Mouse (Mus musculus): Measurements from ENCODE around the gene Nipsnap3b. TPM values are rescaled to one million over a fixed set of nuclear protein-coding genes. Genes with fewer than 3 reads are reported as not detected.

Gene Nipsnap3b
- total RNA-seq, 2 experiments from 2014 or later, result 49.2 to 56.3 TPM

- no peak for ATAC-seq (replicated peaks; ENCODE audit: low FRiP score, low TSS enrichment, poor library complexity, severe bottlenecking)
Observed at GRCm38 (mm10) chr4:53062301-53063008, 50.8 kb downstream of the Nipsnap3b start.

Other genes starting within 250 kb of the Nipsnap3b start
- not detected in 2 replicates for gene Olfr275, start 197.3 kb upstream of the Nipsnap3b start, total RNA-seq (2014; fragmentation: Nextera tagmentation)
- not detected in 2 replicates for gene Olfr275, start 197.3 kb upstream of the Nipsnap3b start, total RNA-seq (2017)
- not detected in 2 replicates for gene Olfr273, start 152.6 kb upstream of the Nipsnap3b start, total RNA-seq (2014; fragmentation: Nextera tagmentation)
- not detected in 2 replicates for gene Olfr273, start 152.6 kb upstream of the Nipsnap3b start, total RNA-seq (2017)
- not detected in 2 replicates for gene Olfr272, start 92.7 kb upstream of the Nipsnap3b start, total RNA-seq (2014; fragmentation: Nextera tagmentation)
- not detected in 2 replicates for gene Olfr272, start 92.7 kb upstream of the Nipsnap3b start, total RNA-seq (2017)
- not detected in 2 replicates for gene Olfr270, start 47.3 kb upstream of the Nipsnap3b start, total RNA-seq (2014; fragmentation: Nextera tagmentation)
- gene Olfr270, start 47.3 kb upstream of the Nipsnap3b start, total RNA-seq (2017), result not detected in 2 replicates
- gene Nipsnap3a, start 22.6 kb upstream of the Nipsnap3b start, total RNA-seq (2014; fragmentation: Nextera tagmentation), result not detected in 2 replicates
- not detected in 2 replicates for gene Nipsnap3a, start 22.6 kb upstream of the Nipsnap3b start, total RNA-seq (2017)
- gene Abca1, start 148.0 kb downstream of the Nipsnap3b start, total RNA-seq (2014; fragmentation: Nextera tagmentation), result 4.5 and 5.8 TPM in 2 replicates
- gene Abca1, start 148.0 kb downstream of the Nipsnap3b start, total RNA-seq (2017), result 4.2 and 5.7 TPM in 2 replicates